Mouse (Mus musculus) A20 (cell line): ENCODE measurements around the gene Tmcc3.
A peak's percentile ranks its signal among the peaks of the same experiment; 100 is the strongest.

Experiments used
- DNase-seq: peaks from one replicate; pipeline ENCODE4 v3.0.0-alpha.2; 2011; ENCODE audit warnings: low read depth, low spot score

Gene Tmcc3

GRCm38 (mm10) chr10:94311511-94312006 is at the start of gene Tmcc3:
Tmcc3 (plus strand) TSS chr10:94311949.
- DNase-seq = no peak

GRCm38 (mm10) chr10:94262646-94263045 is 49.1 kb upstream of the Tmcc3 start:
- no peak for DNase-seq

- no peak for DNase-seq
Observed at GRCm38 (mm10) chr10:94263211-94263610, 48.5 kb upstream of the Tmcc3 start.

GRCm38 (mm10) chr10:94265656-94266542 is 45.9 kb upstream of the Tmcc3 start:
- no peak for DNase-seq

GRCm38 (mm10) chr10:94275321-94275720 is 36.4 kb upstream of the Tmcc3 start:
- DNase-seq = no peak

- DNase-seq = no peak
Observed at GRCm38 (mm10) chr10:94276511-94276910, 35.2 kb upstream of the Tmcc3 start.

- no peak for DNase-seq
Observed at GRCm38 (mm10) chr10:94282179-94282578, 29.6 kb upstream of the Tmcc3 start.

- no peak for DNase-seq
Observed at GRCm38 (mm10) chr10:94282797-94283196, 29.0 kb upstream of the Tmcc3 start.

GRCm38 (mm10) chr10:94294437-94294836 is 17.3 kb upstream of the Tmcc3 start:
- DNase-seq = no peak

GRCm38 (mm10) chr10:94294933-94295750 is 16.6 kb upstream of the Tmcc3 start:
- DNase-seq = no peak

- DNase-seq = no peak
Observed at GRCm38 (mm10) chr10:94295923-94296605, 15.7 kb upstream of the Tmcc3 start.

GRCm38 (mm10) chr10:94298471-94298870 is 13.3 kb upstream of the Tmcc3 start, which contains the start of gene Gm4792:
Gm4792 (minus strand) TSS chr10:94298703.
- DNase-seq = no peak

GRCm38 (mm10) chr10:94299301-94299700 is 12.4 kb upstream of the Tmcc3 start:
- peak; percentile 20 for DNase-seq

GRCm38 (mm10) chr10:94304064-94304657 is 7.6 kb upstream of the Tmcc3 start:
- DNase-seq = no peak

GRCm38 (mm10) chr10:94305526-94305925 is 6.2 kb upstream of the Tmcc3 start:
- DNase-seq = peak; percentile 5

GRCm38 (mm10) chr10:94310499-94311267 is 1.1 kb upstream of the Tmcc3 start:
- DNase-seq = no peak

GRCm38 (mm10) chr10:94312007-94312715 is 412 bp downstream of the Tmcc3 start:
- DNase-seq = no peak

GRCm38 (mm10) chr10:94313146-94313545 is 1.4 kb downstream of the Tmcc3 start:
- no peak for DNase-seq

- DNase-seq = no peak
Observed at GRCm38 (mm10) chr10:94318574-94318973, 6.8 kb downstream of the Tmcc3 start.

- DNase-seq = no peak
Observed at GRCm38 (mm10) chr10:94329962-94330361, 18.2 kb downstream of the Tmcc3 start.
